Mouse (Mus musculus): Measurements from ENCODE around the gene Supt5.

DNA sequence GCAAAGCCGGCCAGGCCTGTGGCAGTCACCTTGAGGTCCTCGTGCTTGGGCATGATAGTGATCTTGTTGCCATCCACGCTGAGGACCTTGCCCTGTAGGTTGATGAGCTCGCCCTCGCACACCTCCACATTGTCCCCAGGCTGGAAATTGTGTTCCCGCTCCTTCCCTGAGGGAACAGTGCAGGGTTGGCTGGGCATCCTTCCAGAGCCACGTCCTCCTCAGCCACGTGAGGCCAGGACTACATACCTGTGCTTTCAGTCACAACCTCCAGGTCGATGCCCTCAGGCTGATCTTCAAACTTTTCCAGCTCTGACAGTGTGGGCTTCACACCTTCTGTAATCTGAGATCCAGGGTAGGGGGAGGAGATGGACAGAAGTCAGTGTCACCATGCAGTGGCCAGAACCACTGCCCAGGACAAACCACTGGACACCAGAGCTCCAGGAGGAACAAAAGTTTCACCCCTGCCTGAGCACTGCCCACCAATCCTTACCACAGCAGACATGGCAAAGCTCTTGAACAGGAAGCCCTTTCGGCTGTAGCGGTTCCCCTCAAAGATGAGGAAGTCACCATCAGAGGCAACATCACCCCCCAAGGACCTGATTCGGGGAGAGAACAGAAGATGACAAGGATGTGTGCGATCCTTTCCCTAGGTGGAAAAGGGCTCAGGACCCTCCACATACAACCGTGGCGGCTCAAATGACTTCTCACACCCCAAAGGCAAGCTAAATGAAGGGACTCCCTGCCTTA is 16.4 kb downstream of the Supt5 start:
- no peak for TF ChIP-seq CTCF (IDR thresholded peaks at IDR 0.05; ENCODE audit: low read depth)
- no peak for TF ChIP-seq EP300 (IDR thresholded peaks at IDR 0.05; ENCODE audit: low read depth)
